Mouse (Mus musculus) gastrocnemius, adult 2 months (tissue): ENCODE data around the gene Olfr402. TPM values are rescaled to one million over a fixed set of nuclear protein-coding genes. Genes with fewer than 3 reads are reported as not detected.
"Not testable (repeated sequence)": the region's sequence is repeated elsewhere in the genome, so short reads cannot be mapped to it uniquely, and the experiment has no call there.

ENCODE experiments used
- DNase-seq: peaks from one replicate; pipeline ENCODE4 v3.0.0; 2022
- H3K27ac ChIP-seq: fragments of 200-600 bp; 2 replicates; pipeline ENCODE4 v1.8.1; 2022; ENCODE audit warnings: mild to moderate bottlenecking
- H3K4me3 ChIP-seq: fragments of 200-600 bp; 2 replicates; pipeline ENCODE4 v1.8.1; 2022; ENCODE audit warnings: mild to moderate bottlenecking, moderate library complexity
- CTCF ChIP-seq: fragments of 200-600 bp; IDR thresholded peaks from 2 replicates; pipeline ENCODE4 v1.8.1; 2022; ENCODE audit warnings: antibody characterized with exemption, mild to moderate bottlenecking, moderate library complexity
- intact Hi-C: fragments of 180-260 bp; cut with DNase I; formaldehyde crosslinking; loops from one replicate; pipeline ENCODE4 v1.15.1; 2025
- long read RNA-seq, 2 experiments: library from polyadenylated mRNA; stranded (forward); transcript quantifications; one replicate each; pipeline ENCODE4 v2.0.0; 2021
- total RNA-seq, 2 experiments: library from RNA; stranded (reverse); gene quantifications; 2 replicates each; pipeline ENCODE4 v1.2.3; 2021

Gene Olfr402
- not detected for total RNA-seq
- long read RNA-seq, experiment 1 = 0 reads
- long read RNA-seq, experiment 2 = 0 reads

GRCm38 (mm10) chr11:74153229-74153628 is at the start of gene Olfr402:
Olfr402 (plus strand) TSS chr11:74153529.
- no peak for TF ChIP-seq CTCF
- DNase-seq = no peak
- Histone ChIP-seq H3K27ac (no peak within 1 kb of the TSS), H3K4me3 (no peak within 1 kb of the TSS)
- intact Hi-C loops = no loop called here

DNA sequence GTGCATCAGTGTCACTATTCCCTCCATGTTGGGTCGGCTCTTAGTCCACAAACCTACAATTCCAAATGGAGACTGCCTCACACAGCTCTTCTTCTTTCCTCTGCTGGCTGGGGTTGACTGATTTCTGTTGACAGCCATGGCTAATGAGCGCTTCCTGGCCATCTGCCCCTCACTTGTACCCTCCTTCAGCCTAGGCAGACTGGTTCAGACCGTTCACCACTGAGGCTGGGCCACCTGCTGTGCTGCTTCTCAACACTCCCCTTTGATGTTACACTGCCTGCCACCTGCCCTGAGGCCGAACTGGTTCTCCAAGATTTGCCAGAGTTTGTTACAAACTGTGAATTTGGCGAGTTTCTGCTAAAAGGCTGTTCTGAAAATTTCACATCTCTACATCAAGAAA is 48.3 kb upstream of the Olfr402 start:
- intact Hi-C loops = no loop called here
- DNase-seq = no peak
- no peak overlapping the region for H3K4me3 ChIP-seq
- no peak overlapping the region for H3K27ac ChIP-seq
- no peak for TF ChIP-seq CTCF

DNA sequence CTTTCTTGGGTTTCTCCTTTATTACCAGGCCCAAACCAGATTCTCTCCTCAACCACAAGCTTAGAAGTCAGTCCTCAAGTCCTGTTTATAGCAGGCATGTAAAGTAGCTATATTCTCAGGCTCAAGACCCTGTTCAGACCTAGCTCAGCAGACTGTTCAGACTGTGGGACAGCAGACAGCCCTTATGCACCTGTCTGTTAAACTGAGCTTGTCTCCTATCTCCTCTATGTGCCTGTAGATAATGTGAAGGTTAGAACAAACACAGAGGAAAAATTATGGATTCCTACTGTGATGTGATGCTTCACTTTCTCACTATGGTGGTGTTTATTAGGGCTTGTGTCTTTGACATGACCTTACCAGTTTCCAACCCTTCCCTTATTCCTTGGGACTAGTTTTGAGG is 39.9 kb upstream of the Olfr402 start, which contains the start of gene Olfr401:
Olfr401 (plus strand) TSS at position 301 of the 400 bp plus-strand sequence.
- TF ChIP-seq CTCF = no peak
- DNase-seq = no peak
- no peak within 1 kb of the TSS for H3K27ac ChIP-seq
- H3K4me3 ChIP-seq = no peak within 1 kb of the TSS
- intact Hi-C loops = no loop called here

DNA sequence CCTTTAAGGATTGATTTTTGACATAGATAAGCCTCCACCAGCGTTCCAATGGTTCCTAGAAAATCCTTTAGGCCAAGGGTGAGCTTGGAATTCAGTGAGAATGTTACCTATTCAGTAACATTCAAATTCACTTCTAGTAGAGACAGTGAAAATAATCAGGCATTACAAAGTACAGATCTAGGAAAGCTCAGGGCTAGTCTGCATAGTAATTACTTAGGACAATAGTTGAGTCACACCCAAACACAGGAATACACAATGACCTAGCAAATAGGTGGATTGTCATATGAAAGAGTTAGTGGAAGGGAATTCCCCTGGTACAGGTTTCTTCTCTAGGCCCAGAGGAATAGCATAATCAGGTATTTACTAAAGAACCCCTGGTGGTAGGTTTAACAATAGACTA is 13.3 kb upstream of the Olfr402 start:
- intact Hi-C loops, H3K4me3 ChIP-seq: not testable (repeated sequence)

DNA sequence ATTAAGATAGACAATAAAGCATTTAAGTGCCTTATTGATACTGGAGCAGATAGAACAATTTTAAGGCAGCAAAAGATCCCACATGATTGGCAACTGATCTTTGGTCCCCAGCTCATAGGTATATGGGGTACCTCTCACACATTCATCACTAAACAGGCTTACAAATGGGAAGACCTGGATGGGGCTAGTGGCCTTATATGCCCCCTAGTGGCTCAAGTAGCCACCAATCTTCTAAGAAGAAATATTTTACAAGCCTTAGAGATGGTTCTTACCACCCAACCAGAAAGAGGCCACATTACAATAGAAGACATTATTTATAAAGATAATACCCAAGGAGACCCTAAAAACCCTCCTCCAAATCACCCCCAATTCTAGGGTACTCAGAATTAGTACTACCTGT is 7.5 kb upstream of the Olfr402 start:
- Histone ChIP-seq H3K27ac (no peak overlapping the region), H3K4me3 (no peak overlapping the region)
- no peak for DNase-seq
- intact Hi-C loops = no loop called here
- no peak for TF ChIP-seq CTCF

More for the DNA sequence above, 13.3 kb upstream of the Olfr402 start:
- not testable (repeated sequence) for DNase-seq, H3K27ac ChIP-seq

DNA sequence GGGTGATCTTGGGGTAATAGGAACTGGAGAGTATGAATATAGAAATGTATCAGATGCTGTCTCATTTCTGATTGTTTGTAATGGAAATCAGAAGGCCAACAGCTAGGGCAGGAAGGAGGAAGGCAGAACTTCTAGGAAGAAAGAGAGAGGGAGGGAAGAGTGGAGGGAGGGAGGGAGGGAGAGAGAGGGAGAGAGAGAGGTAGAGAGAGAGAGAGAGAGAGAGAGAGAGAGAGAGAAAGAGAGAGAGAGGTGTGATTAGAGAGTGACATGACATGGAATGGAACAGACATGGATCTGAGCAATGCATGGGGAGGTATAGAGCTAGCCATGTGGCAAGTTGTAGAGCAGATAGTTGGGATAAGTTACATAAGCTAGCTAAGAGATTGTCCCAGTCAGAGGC is 15.4 kb downstream of the Olfr402 start:
- TF ChIP-seq CTCF = no peak
- Histone ChIP-seq H3K27ac (no peak overlapping the region), H3K4me3 (no peak overlapping the region)
- intact Hi-C loops = no loop called here
- no peak for DNase-seq

DNA sequence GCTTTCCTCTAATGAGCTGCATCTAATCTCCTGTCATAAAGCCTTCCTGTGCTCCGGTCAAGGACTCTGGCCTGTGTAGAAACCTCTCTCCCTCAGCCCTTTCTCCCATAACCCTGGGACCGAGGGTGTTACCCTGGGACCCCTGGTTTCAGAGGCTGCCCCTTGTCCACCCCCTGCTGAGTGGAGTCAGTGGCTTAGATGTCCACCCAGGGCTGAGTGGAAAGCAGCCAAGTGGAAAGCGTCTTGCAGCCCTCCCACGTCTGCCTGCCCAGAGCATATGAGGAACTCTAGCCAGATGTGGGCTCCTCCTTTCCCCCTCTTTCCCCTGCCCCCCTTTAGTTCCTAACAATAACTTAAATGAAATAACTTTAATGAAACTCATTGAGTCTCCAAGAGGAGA is 29.8 kb downstream of the Olfr402 start:
- H3K27ac ChIP-seq = no peak overlapping the region
- no peak overlapping the region for H3K4me3 ChIP-seq
- DNase-seq = no peak
- intact Hi-C loops = no loop called here
- TF ChIP-seq CTCF = no peak

DNA sequence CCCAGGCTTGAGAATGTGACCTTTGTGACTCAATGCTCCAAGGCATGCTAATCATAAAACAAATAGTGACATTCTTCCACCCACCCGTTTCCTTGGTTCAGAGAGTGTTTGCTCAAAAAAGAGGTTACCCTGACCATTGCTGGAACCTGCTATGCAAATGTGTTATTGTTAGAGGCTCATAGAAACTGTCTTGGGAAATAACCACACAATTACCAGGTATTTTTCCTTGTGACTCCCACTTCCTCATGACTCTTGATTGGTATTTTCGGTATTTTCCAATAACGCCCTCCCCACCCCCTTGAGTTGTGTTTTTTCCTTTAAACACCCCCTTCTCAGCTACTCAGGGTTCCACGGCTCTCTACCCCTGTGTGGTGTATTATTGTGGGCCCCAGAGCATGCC is 30.4 kb downstream of the Olfr402 start:
- DNase-seq = no peak
- no peak for TF ChIP-seq CTCF
- intact Hi-C loops = no loop called here
- Histone ChIP-seq H3K27ac (no peak overlapping the region), H3K4me3 (no peak overlapping the region)

DNA sequence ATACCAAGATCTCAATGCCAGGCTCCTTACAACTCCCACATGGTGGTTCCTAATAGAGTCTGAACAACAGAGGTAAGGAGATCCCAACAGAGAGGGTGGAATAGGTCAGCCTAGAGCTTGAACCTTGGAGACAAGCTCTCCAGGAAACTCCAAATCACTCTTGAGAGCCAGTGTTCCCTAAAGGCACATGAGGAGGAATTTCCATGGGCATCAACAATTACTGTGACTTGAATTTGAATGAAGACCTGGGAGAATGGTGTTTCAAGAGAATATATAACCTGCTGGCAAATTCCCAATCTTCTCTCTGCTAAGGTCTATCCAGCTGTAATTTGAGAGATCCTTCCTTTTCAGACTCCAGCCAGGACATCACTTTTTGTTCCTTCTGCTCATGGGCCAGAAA is 32.6 kb downstream of the Olfr402 start, which contains the start of gene Olfr403:
Olfr403 (plus strand) TSS at position 301 of the 400 bp plus-strand sequence.
- Histone ChIP-seq H3K27ac (no peak within 1 kb of the TSS), H3K4me3 (no peak within 1 kb of the TSS)
- no peak for TF ChIP-seq CTCF
- intact Hi-C loops = no loop called here
- no peak for DNase-seq

Other genes with a start within 250 kb of the Olfr402 start
- gene Olfr395, start 244.2 kb upstream of the Olfr402 start, total RNA-seq = not detected
- gene Olfr23, start 216.9 kb upstream of the Olfr402 start, total RNA-seq = not detected
- not detected for gene Olfr397, start 192.7 kb upstream of the Olfr402 start, total RNA-seq
- not detected for gene Olfr398, start 163.1 kb upstream of the Olfr402 start, total RNA-seq
- gene Olfr139, start 97.0 kb upstream of the Olfr402 start, total RNA-seq = not detected
- gene Olfr399, start 96.9 kb upstream of the Olfr402 start, total RNA-seq = not detected
- gene Zfp616, start 83.6 kb upstream of the Olfr402 start, total RNA-seq = not detected
- not detected for gene Olfr401, start 39.8 kb upstream of the Olfr402 start, total RNA-seq
- not detected for gene Olfr403, start 32.7 kb downstream of the Olfr402 start, total RNA-seq
- gene Olfr43, start 57.9 kb downstream of the Olfr402 start, total RNA-seq = not detected
- gene Olfr406, start 106.3 kb downstream of the Olfr402 start, total RNA-seq = not detected
- not detected for gene Olfr59, start 130.2 kb downstream of the Olfr402 start, total RNA-seq
- gene Olfr410, start 184.5 kb downstream of the Olfr402 start, total RNA-seq = not detected
- gene Olfr411, start 199.1 kb downstream of the Olfr402 start, total RNA-seq = not detected
- gene Olfr412, start 208.5 kb downstream of the Olfr402 start, total RNA-seq = not detected